Mouse (Mus musculus) right cerebral cortex, adult 2 months (tissue): ENCODE measurements around the gene Olfr470.
"Not testable (repeated sequence)": the region's sequence is repeated elsewhere in the genome, so short reads cannot be mapped to it uniquely, and the experiment has no call there.

Source experiments
- DNase-seq, 2 experiments: peaks; one replicate each; pipeline ENCODE4 v3.0.0; 2021 to 2022; ENCODE audit warnings: low spot score in 2 of 2

The Olfr470 gene

GRCm38 (mm10) chr7:107847390-107847789, at the start of gene Olfr470:
Gene Olfr470, minus strand, starts transcription at chr7:107847490.
- not testable (repeated sequence) for DNase-seq

DNA sequence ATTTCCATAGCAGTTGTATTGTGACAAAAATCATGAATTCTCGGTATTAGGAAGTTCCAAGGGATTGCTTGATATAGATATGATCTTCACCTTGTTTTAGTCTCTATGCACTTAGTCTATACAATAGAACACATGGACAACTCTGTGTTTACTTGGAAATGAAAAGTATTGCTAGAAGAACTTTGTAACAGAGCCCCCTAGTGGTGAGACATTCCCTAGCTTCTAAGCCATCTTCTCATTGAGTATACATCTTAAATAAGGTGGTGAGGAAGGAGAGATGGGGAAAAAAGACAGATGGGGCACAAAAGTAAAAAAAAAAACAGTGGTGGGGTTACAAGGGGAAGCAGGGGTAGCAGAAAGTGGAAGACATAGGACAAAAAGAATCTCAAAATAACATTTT, 5.6 kb downstream of the Olfr470 start:
- DNase-seq = no peak

- not testable (repeated sequence) for DNase-seq
Measured at GRCm38 (mm10) chr7:107825441-107825840, 21.8 kb downstream of the Olfr470 start, which contains the start of gene Olfr469. Gene Olfr469, minus strand, starts transcription at chr7:107825541.

GRCm38 (mm10) chr7:107823867-107824266, 23.4 kb downstream of the Olfr470 start:
- DNase-seq = not testable (repeated sequence)

DNA sequence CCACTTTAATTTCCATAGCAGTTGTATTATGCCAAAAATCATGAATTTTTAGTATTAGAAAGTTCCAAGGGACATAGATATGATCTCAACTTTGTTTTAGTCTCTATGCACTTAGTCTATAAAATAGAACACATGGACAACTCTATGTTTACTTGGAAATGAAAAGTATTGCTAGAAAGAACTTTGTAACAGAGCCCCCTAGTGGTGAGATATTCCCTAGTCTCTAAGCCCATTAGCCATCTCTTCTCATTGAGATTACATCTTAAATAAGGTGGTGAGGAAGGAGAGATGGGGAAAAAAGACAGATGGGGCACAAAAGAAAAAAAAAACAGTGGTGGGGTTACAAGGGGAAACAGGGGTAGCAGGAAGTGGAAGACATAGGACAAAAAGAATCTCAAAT, 27.8 kb downstream of the Olfr470 start:
- no peak for DNase-seq

DNA sequence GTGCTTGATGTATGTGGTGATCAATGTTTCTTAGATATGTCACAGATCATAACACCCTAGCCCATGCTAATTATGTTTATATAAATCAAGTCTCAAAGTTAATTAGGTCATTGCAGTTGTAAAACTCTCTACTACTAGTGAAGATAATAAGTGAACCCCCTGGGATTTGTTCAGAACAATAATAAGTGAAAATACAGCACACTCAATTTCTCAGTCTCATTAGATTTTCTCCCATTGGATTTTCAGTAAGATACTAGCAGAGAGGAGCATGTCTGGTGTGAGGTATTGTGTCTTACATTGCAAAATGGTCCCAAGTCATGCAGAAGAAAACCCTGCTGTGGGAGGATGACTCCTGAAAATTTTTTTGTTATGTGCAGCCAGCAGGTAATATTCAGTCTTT, 35.3 kb downstream of the Olfr470 start, which contains the start of gene Olfr467:
Olfr467 (plus strand) TSS at position 301 of the 400 bp plus-strand sequence.
- no peak for DNase-seq

GRCm38 (mm10) chr7:107802138-107802537, 45.2 kb downstream of the Olfr470 start:
- DNase-seq = no peak

GRCm38 (mm10) chr7:107801108-107801507, 46.2 kb downstream of the Olfr470 start, which contains the start of gene Ovch2:
Gene Ovch2, minus strand, starts transcription at chr7:107801208.
- no peak for DNase-seq

GRCm38 (mm10) chr7:107796500-107796899, 50.8 kb downstream of the Olfr470 start:
- no peak for DNase-seq
